Mouse (Mus musculus): Measurements from ENCODE around the gene Itprip. TPM values are rescaled to one million over a fixed set of nuclear protein-coding genes. Genes with fewer than 3 reads are reported as not detected.
"Not testable (repeated sequence)": the region's sequence is repeated elsewhere in the genome, so short reads cannot be mapped to it uniquely, and the experiment has no call there.

Itprip gene
- polyA plus RNA-seq, 1 experiment from 2014 or later: 4.4 TPM

DNA sequence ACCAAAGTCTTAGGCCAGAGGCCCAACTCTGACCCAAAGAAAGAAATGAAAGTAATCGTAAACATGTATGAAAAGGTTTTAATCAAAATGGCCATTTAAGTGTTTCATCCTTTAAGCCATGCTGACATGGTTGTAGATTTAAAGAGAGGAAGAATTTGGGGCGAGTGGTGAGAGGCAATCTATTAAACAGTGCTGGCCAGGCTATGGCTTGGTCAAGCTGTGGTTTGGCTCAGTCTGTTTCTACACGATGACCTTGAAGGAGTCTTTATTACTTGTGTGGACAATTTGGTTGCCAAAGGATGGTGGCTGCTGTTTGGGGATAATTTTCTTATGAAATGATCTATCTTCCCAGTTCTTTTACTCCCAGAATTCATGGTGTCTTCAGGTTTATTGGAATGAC, 66.0 kb downstream of the Itprip start:
- WGBS: 89% methylated on average over 3 of the region's 3 CpGs
- no peak overlapping the region for H3K4me3 ChIP-seq (ENCODE audit: low read length)
- no peaks in the 10 kb centered on the region for H3K36me3 ChIP-seq (ENCODE audit: control insufficient read depth, insufficient read depth, low read length)
- H3K9me3 ChIP-seq (ENCODE audit: control insufficient read depth, low read length): no peaks in the 10 kb centered on the region
- H3K9ac ChIP-seq (ENCODE audit: low read depth, low read length): no peak overlapping the region
- no peaks in the 10 kb centered on the region for H3K27me3 ChIP-seq (replicated peaks; ENCODE audit: control insufficient read depth, insufficient read depth, low read length)
- no peak overlapping the region for H3K4me2 ChIP-seq (ENCODE audit: low read length)
- no peak overlapping the region for H3K27ac ChIP-seq (ENCODE audit: low read depth, low read length)
- peaks cover 6% of the 10 kb centered on the region for H3K4me1 ChIP-seq (ENCODE audit: control insufficient read depth, insufficient read depth, low read depth, low read length)
- no peak for ATAC-seq

DNA sequence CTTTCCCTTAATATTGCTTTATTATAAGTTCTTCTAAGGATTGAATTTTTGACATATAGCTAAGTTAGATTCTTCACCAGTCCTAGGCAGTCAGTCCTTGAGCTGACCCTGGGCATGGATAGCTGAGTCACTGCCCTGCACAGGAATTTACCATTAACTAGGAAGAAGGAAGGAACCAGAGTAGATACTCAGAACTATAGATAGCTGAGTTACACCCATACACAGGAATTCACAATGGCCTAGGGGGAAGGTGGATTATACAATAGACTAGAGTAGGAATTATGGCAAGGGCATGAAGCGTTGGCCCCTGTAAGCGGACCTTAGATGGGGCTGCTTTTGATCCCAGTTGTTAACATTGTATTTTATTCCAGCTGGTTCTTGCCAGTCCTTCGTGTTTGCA, 67.0 kb downstream of the Itprip start:
- not testable (repeated sequence) for H3K36me3 ChIP-seq (ENCODE audit: control insufficient read depth, insufficient read depth, low read length); H3K27me3 ChIP-seq (replicated peaks; ENCODE audit: control insufficient read depth, insufficient read depth, low read length); H3K4me3 ChIP-seq (ENCODE audit: low read length); H3K4me2 ChIP-seq (ENCODE audit: low read length); H3K9ac ChIP-seq (ENCODE audit: low read depth, low read length); H3K27ac ChIP-seq (ENCODE audit: low read depth, low read length); H3K9me3 ChIP-seq (ENCODE audit: control insufficient read depth, low read length); H3K4me1 ChIP-seq (ENCODE audit: control insufficient read depth, insufficient read depth, low read depth, low read length); ATAC-seq
- WGBS: 93% methylated on average over 3 of the region's 3 CpGs

- Histone ChIP-seq H3K27ac (ENCODE audit: low read depth, low read length) (no peak overlapping the region), H3K9ac (ENCODE audit: low read depth, low read length) (no peak overlapping the region), H3K36me3 (ENCODE audit: control insufficient read depth, insufficient read depth, low read length) (no peaks in the 10 kb centered on the region), H3K9me3 (ENCODE audit: control insufficient read depth, low read length) (no peaks in the 10 kb centered on the region), H3K4me1 (ENCODE audit: control insufficient read depth, insufficient read depth, low read depth, low read length) (peaks cover 6% of the 10 kb centered on the region), H3K4me2 (ENCODE audit: low read length) (no peak overlapping the region), H3K27me3 (replicated peaks; ENCODE audit: control insufficient read depth, insufficient read depth, low read length) (no peaks in the 10 kb centered on the region), H3K4me3 (ENCODE audit: low read length) (no peak overlapping the region)
- WGBS: 88% methylated on average over 3 of the region's 3 CpGs
- no peak for ATAC-seq
Measured at GRCm38 (mm10) chr19:47849735-47850134, 69.4 kb downstream of the Itprip start.

Small RNA genes lying within 50 kb of the gene (microRNA-seq; reads per million reads assigned to microRNA genes)
- gene Gm22240: not detected

Other genes starting within 250 kb of the Itprip start
- 0.39 and 0.44 TPM in 2 replicates for gene Col17a1, start 227.2 kb downstream of the Itprip start, polyA plus RNA-seq (2015; fragmentation: Nextera tagmentation; extraction: Ambion mirVana)
- gene Sfr1, start 187.6 kb downstream of the Itprip start, polyA plus RNA-seq (2015; fragmentation: Nextera tagmentation; extraction: Ambion mirVana): 157 and 163 TPM in 2 replicates
- 136 and 148 TPM in 2 replicates for gene Gsto1, start 64.3 kb downstream of the Itprip start, polyA plus RNA-seq (2015; fragmentation: Nextera tagmentation; extraction: Ambion mirVana)
- 1.2 and 1.4 TPM in 2 replicates for gene Gsto2, start 53.8 kb downstream of the Itprip start, polyA plus RNA-seq (2015; fragmentation: Nextera tagmentation; extraction: Ambion mirVana)
- gene Cfap43, start within 50 bp of the Itprip start, polyA plus RNA-seq (2015; fragmentation: Nextera tagmentation; extraction: Ambion mirVana): 2.9 and 3.0 TPM in 2 replicates
- gene Cfap58, start 18.4 kb upstream of the Itprip start, polyA plus RNA-seq (2015; fragmentation: Nextera tagmentation; extraction: Ambion mirVana): 0.60 and 0.88 TPM in 2 replicates

All from hindbrain, embryonic 16.5 days (tissue).